Mouse (Mus musculus): ENCODE measurements around the gene Fgfr2.

Gene Fgfr2

DNA sequence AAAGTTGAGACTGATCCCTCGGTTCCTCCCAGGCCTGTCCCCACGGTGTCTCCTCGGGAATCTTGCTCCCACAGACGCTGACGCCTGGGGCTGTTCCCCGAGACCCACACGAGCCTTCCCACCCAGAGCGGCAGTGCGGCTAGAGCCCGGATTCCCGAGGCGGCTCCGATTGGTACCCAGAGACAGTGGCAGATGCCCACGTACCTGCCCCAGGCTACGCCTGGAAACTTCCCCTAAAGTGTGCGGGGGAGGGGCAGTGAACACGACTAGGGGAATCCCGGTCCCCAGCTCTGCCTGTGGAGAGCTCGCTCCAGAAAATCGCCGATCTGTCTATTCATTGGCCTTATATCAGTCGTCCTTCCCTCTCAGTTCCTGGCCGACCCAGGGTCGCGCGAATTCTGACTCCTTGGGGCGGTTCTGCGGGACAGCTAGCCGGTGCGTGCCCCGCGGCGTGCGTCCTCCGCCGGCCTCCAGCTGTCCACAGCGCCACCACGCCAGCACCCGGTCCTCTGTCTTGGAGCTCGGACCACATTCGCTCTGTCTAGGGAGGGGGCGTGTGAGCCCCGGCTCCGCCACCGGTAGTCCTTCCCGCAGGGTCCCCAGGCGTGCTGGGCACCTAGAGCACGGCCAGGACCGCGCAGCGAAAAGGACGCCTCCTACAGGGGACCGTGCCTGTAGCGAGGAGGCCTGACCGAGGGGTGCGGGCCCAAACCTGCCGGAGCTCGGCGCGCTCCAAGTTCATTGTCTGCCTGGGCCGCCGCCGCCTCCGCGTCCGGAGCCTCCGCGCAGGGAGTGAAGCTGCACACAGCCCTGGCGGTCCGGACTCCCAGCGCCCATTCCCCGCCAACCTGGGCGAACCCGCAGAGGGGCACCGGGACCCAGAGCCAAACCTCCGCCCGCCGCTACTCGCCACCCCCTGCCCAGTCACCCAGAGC is 806.8 kb downstream of the Fgfr2 start:
- in situ Hi-C loops (cut with MseI, MboI): loop anchor here in 1 of 2 experiments (10.0 kb wide), 1 partner anchor 158 kb away; no protein-coding TSS in a partner anchor

DNA sequence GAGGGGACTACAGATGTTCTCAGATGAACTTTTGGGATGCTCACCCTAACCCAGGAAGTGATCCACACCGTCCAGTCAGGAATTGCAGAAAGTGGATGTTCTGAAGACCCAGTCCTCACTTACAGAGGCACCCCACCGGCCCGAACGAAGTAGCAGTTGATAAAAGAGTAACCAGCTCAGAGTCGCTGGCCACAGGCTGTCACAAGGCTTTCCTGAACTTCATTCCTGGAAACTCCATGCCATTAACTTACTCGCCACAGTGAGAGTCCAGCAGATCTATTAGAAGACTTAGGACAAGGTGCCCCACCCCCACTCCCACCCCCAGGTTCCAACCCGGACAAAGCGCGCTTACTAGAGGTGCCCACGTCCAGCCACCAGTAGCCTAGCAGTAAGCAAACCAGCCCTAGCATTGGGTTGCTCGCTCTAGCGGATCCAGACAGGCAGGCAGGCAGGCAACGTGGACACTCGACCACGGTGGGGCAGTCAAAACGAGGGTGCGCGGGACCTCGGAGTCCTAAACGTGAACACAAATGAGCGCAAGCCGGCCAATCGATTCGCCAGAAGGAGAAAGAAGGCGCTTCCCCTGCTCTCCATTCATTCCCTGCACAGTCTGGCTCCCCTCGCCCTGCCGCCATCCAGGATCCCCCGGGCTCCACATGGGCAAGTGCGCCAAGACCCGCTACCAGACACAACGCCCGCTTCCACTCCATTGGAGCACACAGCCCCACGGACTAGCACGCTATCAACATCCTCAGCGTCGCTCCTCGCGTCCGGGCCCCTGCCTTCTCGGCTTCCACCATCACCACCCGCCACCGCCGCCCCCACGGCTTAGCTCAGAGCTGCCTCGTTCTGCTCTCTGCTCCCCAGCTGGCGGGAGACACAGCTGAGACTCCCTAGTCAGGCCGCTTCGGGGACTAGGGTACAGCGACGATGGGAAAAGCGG is 807.7 kb downstream of the Fgfr2 start:
- in situ Hi-C loops (cut with MseI, MboI): loop anchor here in 1 of 2 experiments (10.0 kb wide), 1 partner anchor 159 kb away; no protein-coding TSS in a partner anchor

DNA sequence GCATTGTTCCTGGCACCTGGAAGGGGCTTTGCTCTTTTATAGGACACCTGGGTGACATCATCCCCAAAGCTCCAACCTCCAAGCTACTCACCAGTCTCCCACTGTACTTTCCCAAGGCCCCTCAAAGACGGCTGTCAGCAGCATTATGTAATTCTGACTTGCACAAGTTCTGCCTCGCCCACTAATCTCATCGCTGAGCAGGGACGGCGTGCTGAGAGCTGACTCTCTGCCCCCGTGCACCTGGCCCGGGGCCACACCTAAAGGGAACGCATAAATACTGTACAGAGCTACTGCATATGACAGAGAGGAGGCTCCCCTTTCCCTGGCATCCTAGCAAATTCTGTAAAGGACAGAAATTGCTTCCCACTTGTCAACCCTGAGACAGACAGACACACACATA is 810.8 kb downstream of the Fgfr2 start:
- in situ Hi-C loops (cut with MseI, MboI): loop anchor here in 1 of 2 experiments (10.0 kb wide), 1 partner anchor 162 kb away; no protein-coding TSS in a partner anchor

DNA sequence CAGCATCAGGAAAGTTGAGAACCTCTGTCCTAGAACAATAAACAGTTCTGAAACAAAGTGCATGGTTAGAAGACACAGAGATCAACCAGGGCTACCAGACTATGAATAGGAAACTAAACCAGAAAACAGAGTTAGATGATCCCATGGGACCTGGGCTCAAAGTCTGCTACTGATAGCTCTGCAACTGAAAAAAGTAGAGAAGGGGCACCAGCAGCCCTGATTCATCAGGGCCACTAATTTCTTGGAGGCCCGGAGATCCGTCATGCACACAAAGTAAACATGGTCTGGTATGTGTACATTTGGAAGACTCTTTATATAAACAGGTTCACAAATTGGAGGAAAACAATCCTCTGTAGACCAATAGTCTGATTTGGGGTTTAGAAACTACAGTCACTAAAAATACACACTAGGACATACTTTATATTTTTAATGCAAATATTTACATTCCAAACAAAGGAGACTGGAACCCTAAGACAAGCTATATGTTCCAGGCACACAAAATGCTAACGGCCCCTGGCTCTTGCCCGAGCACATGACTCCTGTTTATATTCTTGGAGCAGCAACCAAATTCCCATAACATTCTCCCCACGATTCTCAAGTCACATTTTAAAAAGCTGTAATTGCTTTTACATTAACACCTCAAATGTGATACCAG is 814.5 kb downstream of the Fgfr2 start:
- in situ Hi-C loops (cut with MseI, MboI): no loop called here

DNA sequence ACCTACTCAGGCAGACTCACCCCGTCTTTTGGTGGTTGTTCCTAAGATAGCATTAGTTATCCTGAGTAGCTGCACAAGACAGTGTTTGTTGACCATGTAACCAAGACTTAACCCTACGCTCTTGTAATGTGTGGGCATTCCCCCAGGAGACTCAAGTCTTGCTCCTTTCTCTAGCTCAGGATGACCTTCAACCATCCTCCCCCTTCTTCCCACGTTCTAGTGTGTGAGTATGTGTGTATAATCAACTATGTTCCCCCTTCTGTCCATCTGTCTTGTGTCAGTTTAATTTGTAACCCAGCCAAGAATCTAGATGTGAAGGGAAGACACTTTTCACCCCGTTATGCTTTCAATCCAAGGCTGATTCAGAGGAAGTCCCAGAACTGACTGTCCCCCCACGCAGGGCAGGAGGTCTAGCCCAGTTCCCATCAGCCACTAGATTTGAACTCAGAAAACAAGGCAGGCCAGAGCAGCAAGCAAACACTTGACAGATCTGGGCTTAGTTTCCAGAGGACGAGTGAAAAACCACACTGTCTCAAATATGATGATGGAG is 815.4 kb downstream of the Fgfr2 start:
- in situ Hi-C loops (cut with MseI, MboI): no loop called here

DNA sequence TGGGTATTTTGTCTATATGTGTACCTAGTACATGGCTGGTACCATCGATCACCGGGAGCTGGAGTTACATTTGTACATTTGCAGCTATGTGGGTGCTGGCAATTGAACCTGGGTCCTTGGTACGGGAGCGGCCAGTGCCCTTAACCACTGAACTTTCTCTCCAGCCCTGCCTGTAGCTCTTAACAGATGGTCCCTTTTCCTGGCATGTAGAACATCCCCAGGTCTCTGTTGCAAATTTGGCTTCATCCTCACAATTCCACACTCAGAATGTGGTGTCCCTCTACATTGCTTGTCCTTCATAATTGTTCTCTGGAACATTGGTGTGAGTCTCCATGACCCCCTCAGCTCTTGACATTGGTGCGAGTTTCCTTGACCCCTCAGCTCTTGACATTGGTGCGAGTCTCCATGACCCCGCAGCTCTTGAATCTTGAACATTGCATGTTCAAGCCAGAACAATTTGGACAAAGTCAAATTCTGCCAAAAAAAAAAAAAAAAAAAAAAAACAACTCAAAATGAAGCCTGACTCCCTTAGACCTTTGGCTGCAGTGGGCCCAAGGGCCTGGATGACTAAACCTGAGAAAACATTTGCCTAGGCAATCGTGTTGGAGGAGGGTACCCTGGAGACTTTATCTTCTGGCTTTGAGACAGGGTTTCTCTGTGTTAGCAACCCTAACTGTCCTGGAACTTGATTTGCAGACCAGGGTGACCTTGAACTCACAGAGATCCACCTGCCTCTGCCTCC is 816.3 kb downstream of the Fgfr2 start:
- in situ Hi-C loops (cut with MseI, MboI): no loop called here

DNA sequence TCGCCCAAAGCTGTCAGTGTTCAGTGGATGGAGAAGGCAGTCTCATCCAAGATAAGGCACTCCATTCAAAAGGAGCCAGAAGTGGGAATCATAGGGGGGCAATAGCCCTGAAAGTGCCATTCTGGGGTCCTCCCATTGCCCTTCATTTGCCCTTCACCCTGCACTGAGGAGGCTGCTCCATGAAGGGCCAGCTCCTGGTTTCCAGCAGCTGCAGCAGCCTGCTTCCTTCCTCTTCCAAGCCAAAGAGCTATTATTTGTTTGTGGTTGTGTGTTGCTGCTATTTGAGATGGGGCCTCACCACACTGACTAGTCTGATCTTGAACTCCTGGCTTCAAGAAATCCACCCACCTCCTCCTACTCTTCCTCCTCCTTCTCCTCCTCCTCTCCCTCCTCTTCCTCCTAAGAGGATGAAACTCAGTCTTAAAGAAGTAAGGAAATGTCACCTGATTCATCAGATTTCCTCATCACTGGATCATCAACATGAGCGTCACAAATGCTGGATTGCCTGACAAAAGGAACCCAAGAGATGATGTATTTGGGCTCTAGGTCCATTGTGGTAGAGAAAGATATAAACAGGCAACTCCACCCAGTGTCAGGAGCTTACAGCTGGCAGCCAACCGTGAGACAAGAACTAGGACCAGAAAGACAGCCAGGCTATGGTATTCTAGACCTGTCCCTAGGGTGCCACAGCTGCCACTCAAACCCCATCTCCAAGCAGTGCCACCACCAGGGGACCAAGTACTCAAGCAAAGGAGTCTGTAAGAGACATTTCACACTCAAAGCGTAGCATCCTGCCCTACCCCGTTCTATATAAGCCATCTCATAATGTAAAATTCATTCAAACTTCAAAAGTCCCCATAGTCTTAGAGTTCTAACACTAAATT is 817.4 kb downstream of the Fgfr2 start:
- in situ Hi-C loops (cut with MseI, MboI): no loop called here

DNA sequence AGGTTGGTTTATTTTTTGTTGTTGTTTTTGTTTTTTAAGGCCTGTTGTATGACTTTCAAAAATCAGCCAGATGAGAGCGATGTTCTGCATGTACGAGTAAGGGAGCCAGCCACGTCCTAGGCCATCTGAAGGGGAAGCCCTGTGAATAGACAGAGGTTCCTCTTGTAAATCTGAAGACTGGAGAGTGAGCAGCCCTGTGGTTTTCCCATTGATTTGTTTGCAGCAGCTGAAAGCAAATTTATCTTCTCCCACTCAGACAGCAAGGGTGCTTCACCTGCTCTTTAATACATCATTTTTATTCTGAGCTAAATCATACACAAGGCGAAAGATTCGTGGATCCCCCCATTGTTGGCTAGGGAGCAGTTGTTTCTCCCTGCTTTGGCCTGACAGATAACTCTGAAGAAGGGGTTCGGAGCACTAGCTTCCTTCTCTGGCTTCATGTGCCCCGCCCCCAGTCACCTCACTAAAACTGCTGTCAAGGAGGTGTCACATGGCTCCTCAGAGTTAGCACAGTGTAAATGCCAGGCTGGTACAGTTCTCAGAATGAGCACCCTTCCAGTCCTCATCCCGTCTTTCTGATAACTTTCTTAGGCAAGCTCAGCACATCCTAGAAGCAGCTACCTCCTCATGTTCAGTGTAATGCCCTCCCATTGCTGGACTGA is 818.6 kb downstream of the Fgfr2 start:
- in situ Hi-C loops (cut with MseI, MboI): no loop called here

DNA sequence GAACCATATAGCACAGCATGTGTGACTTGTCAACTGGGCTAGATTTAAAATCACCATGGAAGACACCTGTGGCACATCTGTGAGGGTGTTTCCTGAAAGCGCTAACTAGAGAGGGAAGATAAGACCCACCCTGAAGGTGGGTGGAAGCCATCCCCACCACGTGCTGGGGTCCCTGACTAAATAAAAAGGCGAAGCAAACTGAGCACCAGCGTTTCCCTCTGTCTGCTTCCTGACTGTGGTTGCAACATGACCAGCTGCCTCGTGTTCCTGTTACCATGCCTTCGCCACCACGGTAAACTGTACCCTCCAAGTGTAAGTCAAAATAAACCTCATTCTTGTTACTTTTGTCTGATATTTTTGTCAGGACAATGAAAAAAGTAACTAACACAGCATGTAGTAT is 819.2 kb downstream of the Fgfr2 start:
- in situ Hi-C loops (cut with MseI, MboI): no loop called here

DNA sequence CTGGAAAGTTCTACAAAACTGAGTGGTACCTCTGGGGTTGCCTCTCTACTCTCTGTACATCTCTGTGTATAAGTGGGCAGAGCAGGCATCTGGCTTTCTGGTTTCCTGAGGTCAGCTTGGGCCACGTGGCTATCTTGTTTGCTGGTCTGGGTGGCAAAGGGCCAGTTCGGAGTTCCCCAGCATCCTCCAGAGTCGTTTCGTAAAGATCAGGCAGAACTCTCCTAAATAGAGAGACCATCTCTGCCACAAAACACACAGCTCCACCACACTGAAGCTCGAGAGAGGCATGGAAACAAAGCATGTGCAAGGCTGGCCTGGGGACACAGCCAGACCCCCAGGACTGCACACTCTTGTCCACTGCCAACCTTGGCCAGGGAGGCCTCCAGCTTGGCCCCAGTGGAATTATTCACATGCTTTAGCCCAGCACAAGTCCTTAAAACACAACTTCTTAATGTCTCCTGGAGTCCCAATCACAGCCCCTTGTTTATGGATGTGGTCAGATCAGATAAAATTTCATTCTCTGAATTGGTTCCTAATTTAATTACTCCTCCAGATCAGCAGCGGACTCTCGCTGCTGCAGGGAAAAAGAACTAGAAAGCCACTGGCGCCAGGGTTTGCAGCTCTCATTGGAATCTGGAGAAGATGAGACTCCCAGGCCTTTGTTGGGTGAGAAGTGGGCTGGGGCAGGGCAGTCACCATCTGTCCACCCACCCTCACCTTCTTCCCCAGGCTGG is 820.5 kb downstream of the Fgfr2 start:
- in situ Hi-C loops (cut with MseI, MboI): no loop called here

DNA sequence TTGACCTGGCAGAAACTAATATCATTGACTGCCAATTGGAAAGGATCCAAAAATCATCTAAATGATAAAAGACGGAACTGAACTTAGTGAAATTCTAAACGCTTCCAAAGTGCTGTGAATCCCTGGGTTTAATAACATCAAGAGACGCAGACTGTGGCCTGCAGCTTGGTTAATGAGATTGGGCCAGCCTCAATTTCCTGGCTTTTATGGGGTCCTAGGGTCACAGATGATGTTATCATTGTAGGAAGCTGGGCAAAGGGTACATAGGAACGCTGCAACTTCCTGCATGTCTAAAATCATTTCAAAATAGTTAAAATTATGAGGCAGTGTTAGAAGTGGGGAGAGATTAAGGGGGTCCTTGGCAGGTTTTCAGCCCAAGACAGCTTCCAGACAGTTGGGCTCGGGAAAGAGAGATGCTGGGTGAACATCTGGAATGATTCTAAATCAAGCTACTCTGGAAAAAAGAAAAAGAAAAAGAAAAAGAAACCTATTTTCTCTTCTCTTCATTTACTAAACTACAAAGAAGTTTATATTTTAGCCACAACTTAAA is 823.4 kb downstream of the Fgfr2 start:
- in situ Hi-C loops (cut with MseI, MboI): no loop called here

DNA sequence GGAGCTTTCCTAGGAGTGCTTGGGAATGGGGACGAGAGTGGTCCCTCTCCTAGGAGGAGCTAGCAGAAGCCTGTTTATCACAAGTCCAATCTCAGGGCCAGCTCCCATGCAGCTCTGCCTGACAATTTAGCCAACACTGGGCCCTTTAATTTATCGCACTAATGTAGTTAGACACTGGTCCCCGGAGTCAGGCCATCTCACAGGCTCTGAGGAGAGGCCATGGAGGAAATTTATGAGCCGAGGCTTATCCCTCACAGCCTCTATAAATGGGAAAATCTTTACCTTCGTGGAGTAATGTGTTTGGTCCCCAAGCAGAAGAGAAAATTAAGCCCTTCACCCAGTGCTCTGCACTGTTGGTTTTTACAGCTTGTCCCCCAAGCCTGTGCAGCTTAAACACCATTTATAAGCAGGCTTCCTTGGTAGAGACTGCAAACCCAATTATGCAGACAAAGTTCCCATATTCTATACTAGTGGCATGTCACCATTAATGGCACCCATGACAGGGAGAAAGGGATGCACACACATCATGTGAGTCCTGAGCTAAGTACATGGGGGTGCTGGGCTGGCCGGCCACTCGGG is 824.6 kb downstream of the Fgfr2 start:
- in situ Hi-C loops (cut with MseI, MboI): no loop called here

DNA sequence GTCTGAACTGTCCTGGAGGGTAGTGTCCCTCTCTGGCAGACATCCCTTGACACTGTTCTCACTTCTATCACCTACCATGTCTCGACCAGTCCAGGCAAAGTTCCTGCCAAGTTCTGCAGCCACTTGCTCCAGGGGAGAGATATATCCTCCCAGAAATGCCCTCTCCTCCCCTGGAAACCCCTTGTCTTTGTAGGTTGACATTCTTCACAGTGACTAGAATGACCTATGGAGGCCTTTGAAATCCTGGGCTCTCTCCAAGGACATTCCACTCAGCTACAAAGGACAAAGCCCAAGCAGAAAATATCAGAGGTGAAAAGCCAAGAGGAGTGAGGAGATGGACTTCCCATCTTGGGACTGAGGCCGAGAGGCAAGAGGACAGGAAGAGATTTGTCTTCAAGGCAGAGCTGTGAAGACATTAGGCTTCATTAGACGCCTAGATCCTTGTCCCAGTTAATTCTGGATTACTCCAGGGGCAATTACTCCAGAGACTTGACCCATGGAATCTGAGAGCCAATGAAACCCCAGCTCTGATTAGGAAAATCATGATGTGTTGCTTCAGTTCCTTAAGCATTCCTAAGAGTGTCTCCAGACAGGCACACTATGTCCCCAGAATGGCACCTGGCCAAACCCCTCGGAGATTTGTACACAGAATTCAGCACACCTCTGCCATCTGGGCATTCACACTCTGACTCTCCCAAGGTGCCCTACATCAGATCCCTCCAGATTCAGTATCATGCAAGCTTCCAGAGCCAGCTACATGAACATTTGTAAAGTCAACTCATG is 826.3 kb downstream of the Fgfr2 start:
- in situ Hi-C loops (cut with MseI, MboI): no loop called here

DNA sequence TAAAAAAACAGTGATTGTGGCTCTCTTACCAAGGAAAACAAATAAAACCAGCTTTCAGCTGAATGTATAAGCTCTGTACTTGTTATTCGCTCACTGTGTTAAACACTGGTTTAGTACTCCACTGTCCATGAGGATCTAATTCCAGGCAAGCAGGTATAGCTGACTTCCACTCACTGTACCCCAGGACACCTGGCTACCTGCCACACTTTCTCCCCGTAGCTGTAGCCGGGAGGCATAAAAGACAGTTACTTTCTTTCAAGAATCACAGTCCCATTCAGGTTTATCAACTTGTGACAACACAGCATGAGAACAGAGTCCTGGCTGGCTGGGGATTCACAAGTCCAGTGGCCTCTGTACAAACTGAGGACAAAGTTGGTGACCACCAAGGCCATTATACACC is 827.0 kb downstream of the Fgfr2 start:
- in situ Hi-C loops (cut with MseI, MboI): no loop called here

DNA sequence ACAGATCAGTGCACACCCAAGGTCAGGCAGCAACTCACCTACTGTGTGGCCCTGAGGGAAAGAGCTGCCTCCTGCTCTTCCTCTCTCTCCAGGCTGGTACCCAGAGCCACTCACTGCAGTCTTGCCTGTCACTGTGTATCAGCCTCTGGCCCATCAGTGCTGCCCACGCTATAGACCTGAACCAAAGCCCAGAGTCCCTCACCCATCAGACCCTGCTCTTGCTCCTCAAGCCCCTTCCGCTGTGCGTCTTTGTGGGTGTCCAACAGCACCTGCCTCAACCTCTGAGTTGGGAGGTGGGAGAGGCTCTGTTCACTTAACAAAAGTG is 835.8 kb downstream of the Fgfr2 start:
- in situ Hi-C loops (cut with MseI, MboI): no loop called here

DNA sequence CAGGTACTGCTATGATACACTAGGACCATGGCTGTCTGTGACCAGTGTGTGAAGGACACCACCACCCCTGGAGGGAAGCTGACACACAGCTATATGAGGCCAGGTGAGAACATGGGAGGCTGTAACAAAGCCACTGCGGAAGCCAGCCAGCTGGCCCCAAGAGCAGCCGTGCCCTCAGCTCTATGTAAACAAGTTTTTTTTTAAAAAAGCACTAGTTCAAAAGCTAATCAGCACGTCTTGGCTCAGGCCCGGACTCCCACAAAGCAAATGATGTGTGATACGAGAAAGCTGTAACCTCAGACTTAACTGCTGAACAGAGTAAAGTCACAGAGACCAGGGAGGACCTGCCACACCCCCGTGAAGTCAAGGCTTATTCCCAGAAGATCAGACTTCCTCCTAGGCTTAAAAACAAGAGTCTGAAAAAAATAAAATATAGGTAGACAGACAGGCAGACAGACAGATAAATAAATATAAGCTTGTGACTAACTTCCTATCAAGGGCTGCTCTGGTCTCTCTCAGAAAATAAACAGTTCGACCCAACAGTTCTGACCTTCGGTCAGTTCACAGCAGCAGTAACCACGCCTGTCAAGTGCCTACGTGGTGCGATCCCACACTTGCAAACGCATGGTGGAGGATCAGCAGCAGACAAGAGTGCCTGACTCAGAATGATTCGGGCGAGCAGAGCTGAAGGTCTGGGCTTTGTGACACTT is 836.4 kb downstream of the Fgfr2 start:
- in situ Hi-C loops (cut with MseI, MboI): no loop called here

All from mouse trophoblast stem cell (cell line).